22 mouse cellular contexts compared by ENCODE assay signal in the genomic region with DNA sequence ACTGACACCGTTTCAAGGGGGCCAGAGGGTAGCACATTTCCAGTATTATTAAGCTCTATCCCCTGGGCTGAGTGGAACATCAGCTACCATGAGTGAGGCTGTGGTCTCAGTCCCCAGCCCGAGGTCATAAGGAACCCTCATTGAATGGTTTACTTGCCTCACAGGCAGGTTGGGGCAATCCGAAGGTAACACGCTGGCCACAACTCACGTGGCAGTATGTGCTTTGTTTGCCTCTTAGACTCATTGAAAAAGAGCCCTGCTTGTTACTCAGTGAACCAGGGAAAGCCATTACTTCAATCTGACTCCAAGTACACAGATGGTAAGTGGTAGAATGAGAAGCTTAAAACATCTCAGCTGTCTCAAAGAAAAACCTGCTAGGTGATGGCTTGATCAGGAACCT.
A peak's percentile ranks its signal among the peaks of the same experiment; 100 is the strongest.
DNase-seq lines count a peak whose midpoint lies in the region; ATAC-seq lines count a peak whose summit lies in the region.
"Had no signal": no experiment of that assay in that cellular context is flagged by ENCODE, and none has a peak within 500 bp of the region (broad histone marks: within the 10 kb centered on the region; RNA-seq: fewer than 3 reads in every experiment).

No protein-coding gene starts in this region.

- 86% methylated on average over 5 of the region's 5 CpGs for WGBS in limb, embryonic 13.5 days
- WGBS in limb, embryonic 10.5 days = 97% methylated on average over 5 of the region's 5 CpGs

- no peaks in the 10 kb centered on the region for H3K27me3 ChIP-seq in limb, embryonic 13.5 days
- H3K27me3 ChIP-seq in limb, embryonic 10.5 days (ENCODE audit: low read depth, poor library complexity, severe bottlenecking) = no peaks in the 10 kb centered on the region
- H3K27me3 ChIP-seq: embryonic facial prominence, embryonic 13.5 days; embryonic facial prominence, embryonic 15.5 days; forebrain, embryonic 12.5 days had no signal

- no peak for ATAC-seq in limb, embryonic 13.5 days (ENCODE audit: low FRiP score, low read depth)
- ATAC-seq: forebrain, embryonic 14.5 days had no signal

- H3K9me3 ChIP-seq in limb, embryonic 13.5 days = no peaks in the 10 kb centered on the region
- no peaks in the 10 kb centered on the region for H3K9me3 ChIP-seq in limb, embryonic 10.5 days (replicated peaks)
- H3K9me3 ChIP-seq: embryonic facial prominence, embryonic 13.5 days; embryonic facial prominence, embryonic 15.5 days; forebrain, embryonic 10.5 days; forebrain, embryonic 12.5 days had no signal

- H3K27ac ChIP-seq in limb, embryonic 13.5 days = peak overlapping the region; percentile 6; the same call in 1 of the 2 replicates
- H3K27ac ChIP-seq in limb, embryonic 10.5 days = no peak overlapping the region
- H3K27ac ChIP-seq: embryonic facial prominence, embryonic 13.5 days; embryonic facial prominence, embryonic 15.5 days; forebrain, embryonic 10.5 days; forebrain, embryonic 12.5 days had no signal

- peaks cover 4% of the 10 kb centered on the region; the same call in 1 of the 2 replicates for H3K4me1 ChIP-seq in limb, embryonic 13.5 days
- peaks cover 12% of the 10 kb centered on the region for H3K4me1 ChIP-seq in limb, embryonic 10.5 days

- H3K9ac ChIP-seq in limb, embryonic 13.5 days = no peak overlapping the region
- H3K9ac ChIP-seq: embryonic facial prominence, embryonic 13.5 days; embryonic facial prominence, embryonic 15.5 days; forebrain, embryonic 12.5 days had no signal

- H3K4me2 ChIP-seq in limb, embryonic 13.5 days (replicated peaks) = no peak overlapping the region
- H3K4me2 ChIP-seq: embryonic facial prominence, embryonic 13.5 days; embryonic facial prominence, embryonic 15.5 days; forebrain, embryonic 12.5 days had no signal

- peak; percentile 24 for DNase-seq in kidney, adult 11 months
- DNase-seq in kidney, postnatal 4 days = no peak
- peak; percentile 45 for DNase-seq in kidney, adult 9 months
- DNase-seq in kidney, postnatal 10 days = no peak
- DNase-seq in limb, embryonic 10.5 days (ENCODE audit: low spot score) = no peak
- DNase-seq: adrenal gland, adult 2 months; adrenal gland, postnatal 10 days; adrenal gland, postnatal 25 days; cerebellum, adult 11 months; cerebellum, adult 18-20 months; cerebellum, adult 8-10 months; cerebellum, adult 9-11 months; cerebellum, postnatal 14 days; cerebellum, postnatal 36 days; embryo, embryonic 11 days had no signal

- H3K36me3 ChIP-seq in limb, embryonic 13.5 days = no peaks in the 10 kb centered on the region
- no peaks in the 10 kb centered on the region for H3K36me3 ChIP-seq in limb, embryonic 10.5 days
- H3K36me3 ChIP-seq: embryonic facial prominence, embryonic 13.5 days; embryonic facial prominence, embryonic 15.5 days; forebrain, embryonic 10.5 days; forebrain, embryonic 12.5 days had no signal

- no peak overlapping the region for H3K4me3 ChIP-seq in limb, embryonic 13.5 days
- H3K4me3 ChIP-seq in limb, embryonic 10.5 days = no peak overlapping the region
- H3K4me3 ChIP-seq: embryonic facial prominence, embryonic 13.5 days; embryonic facial prominence, embryonic 15.5 days; erythroblast, embryonic 14.5 days; forebrain, embryonic 10.5 days; forebrain, embryonic 12.5 days had no signal

Comparison
In these comparisons a context has a peak if more than half of its experiments do, and no peak if none do; other contexts are left out.
1. DNase-seq: peak in kidney, adult 11 months (single experiment) and kidney, adult 9 months (single experiment); none in kidney, postnatal 4 days (0 of 2), kidney, postnatal 10 days (single experiment) and limb, embryonic 10.5 days (single experiment).